Comparison of ENCODE assay signal across 29 mouse cellular contexts in the genomic region with DNA sequence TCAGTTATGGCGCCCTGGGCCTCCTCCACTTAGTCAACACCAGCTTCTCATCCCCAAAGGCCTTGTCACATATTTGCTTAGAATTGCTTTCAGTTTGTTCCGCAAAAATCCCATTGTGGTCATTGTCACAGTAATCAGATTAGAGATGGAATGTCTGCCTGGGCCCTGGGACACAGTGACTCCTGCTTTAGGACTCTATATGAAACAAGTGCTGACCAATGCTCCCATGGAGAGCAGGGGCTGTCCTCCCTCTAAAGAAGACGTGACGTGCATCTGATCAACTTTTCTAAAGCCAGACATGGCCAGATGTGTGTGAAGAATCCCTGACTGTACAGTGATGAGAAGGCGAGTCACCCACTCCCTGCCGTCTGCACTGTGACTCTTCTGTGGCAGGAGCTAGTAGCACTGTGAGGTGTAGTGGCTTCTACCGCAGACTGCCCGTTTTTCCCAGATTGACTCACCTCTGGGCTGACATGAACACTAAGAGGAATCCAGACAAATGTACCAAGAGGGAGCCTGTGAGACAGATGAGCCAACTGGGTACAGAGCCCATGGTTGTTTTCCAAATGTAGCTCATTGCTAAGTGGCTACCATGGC. TPM values are rescaled to one million over a fixed set of nuclear protein-coding genes. Genes with fewer than 3 reads are reported as not detected.
A peak's percentile ranks its signal among the peaks of the same experiment; 100 is the strongest.
DNase-seq lines count a peak whose midpoint lies in the region; ATAC-seq and TF ChIP-seq lines count a peak whose summit lies in the region.
"Had no signal": no experiment of that assay in that cellular context is flagged by ENCODE, and none has a peak within 500 bp of the region (broad histone marks: within the 10 kb centered on the region; RNA-seq: fewer than 3 reads in every experiment).

No protein-coding gene starts in this region.

- no peak overlapping the region for H3K9ac ChIP-seq in hindbrain, embryonic 13.5 days
- no peak overlapping the region for H3K9ac ChIP-seq in midbrain, embryonic 12.5 days (replicated peaks)
- no peak overlapping the region for H3K9ac ChIP-seq in midbrain, embryonic 15.5 days
- no peak overlapping the region for H3K9ac ChIP-seq in lung, postnatal 0 days (replicated peaks; ENCODE audit: low read depth)
- H3K9ac ChIP-seq: embryonic facial prominence, embryonic 13.5 days; forebrain, embryonic 12.5 days; heart, embryonic 13.5 days; hindbrain, embryonic 12.5 days; intestine, embryonic 15.5 days had no signal

- H3K4me2 ChIP-seq in hindbrain, embryonic 13.5 days = no peak overlapping the region
- H3K4me2 ChIP-seq in midbrain, embryonic 12.5 days (replicated peaks) = no peak overlapping the region
- no peak overlapping the region for H3K4me2 ChIP-seq in midbrain, embryonic 15.5 days
- no peak overlapping the region for H3K4me2 ChIP-seq in lung, postnatal 0 days (replicated peaks; ENCODE audit: low read depth, low read length)
- H3K4me2 ChIP-seq: embryonic facial prominence, embryonic 13.5 days; forebrain, embryonic 12.5 days; heart, embryonic 13.5 days; hindbrain, embryonic 12.5 days; intestine, embryonic 15.5 days had no signal

- no peak overlapping the region for H3K4me3 ChIP-seq in hindbrain, embryonic 10.5 days
- no peak overlapping the region for H3K4me3 ChIP-seq in hindbrain, embryonic 13.5 days
- H3K4me3 ChIP-seq in midbrain, embryonic 12.5 days = no peak overlapping the region
- no peak overlapping the region for H3K4me3 ChIP-seq in midbrain, embryonic 15.5 days
- no peak overlapping the region for H3K4me3 ChIP-seq in lung, postnatal 0 days (ENCODE audit: low read depth, low read length)
- H3K4me3 ChIP-seq: embryonic facial prominence, embryonic 10.5 days; embryonic facial prominence, embryonic 13.5 days; forebrain, embryonic 12.5 days; heart, adult 2 months; heart, embryonic 10.5 days; heart, embryonic 13.5 days; hindbrain, embryonic 12.5 days; intestine, embryonic 15.5 days had no signal

- H3K27me3 ChIP-seq in hindbrain, embryonic 10.5 days (ENCODE audit: insufficient read depth, poor library complexity, severe bottlenecking) = no peaks in the 10 kb centered on the region
- no peaks in the 10 kb centered on the region for H3K27me3 ChIP-seq in hindbrain, embryonic 13.5 days
- H3K27me3 ChIP-seq in midbrain, embryonic 12.5 days = peaks cover 64% of the 10 kb centered on the region
- H3K27me3 ChIP-seq in midbrain, embryonic 15.5 days (replicated peaks) = no peaks in the 10 kb centered on the region
- no peaks in the 10 kb centered on the region for H3K27me3 ChIP-seq in lung, postnatal 0 days (replicated peaks; ENCODE audit: insufficient read depth, low read length)
- H3K27me3 ChIP-seq: embryonic facial prominence, embryonic 13.5 days; forebrain, embryonic 12.5 days; heart, embryonic 13.5 days; hindbrain, embryonic 12.5 days; intestine, embryonic 15.5 days had no signal

- DNase-seq in hindbrain, embryonic 10.5 days (ENCODE audit: low spot score) = no peak
- DNase-seq in Muller cell, postnatal 12 days (ENCODE audit: inconsistent ontology term) = peak; percentile 77
- DNase-seq in lung, postnatal 0 days (ENCODE audit: low spot score) = no peak
- DNase-seq in thymus, postnatal 10 days (ENCODE audit: low spot score in 2 of 2) = no peak
- DNase-seq: adrenal gland, adult 8-10 months; adrenal gland, postnatal 25 days; cerebellum, adult 11-12 months; cerebellum, adult 8-10 months; cerebellum, postnatal 10 days; cerebellum, postnatal 36 days; embryo, embryonic 11 days; gastrocnemius, postnatal 10 days; gastrocnemius, postnatal 36 days; heart, adult 2 months; heart, postnatal 14 days; heart, postnatal 4 days had no signal

- peaks cover 71% of the 10 kb centered on the region for H3K36me3 ChIP-seq in hindbrain, embryonic 10.5 days
- H3K36me3 ChIP-seq in hindbrain, embryonic 13.5 days = peaks cover 31% of the 10 kb centered on the region
- H3K36me3 ChIP-seq in midbrain, embryonic 12.5 days = 0 out of 2 replicates have a peak, but pooled peaks cover 7% of the 10 kb centered on the region
- H3K36me3 ChIP-seq in midbrain, embryonic 15.5 days (replicated peaks) = no peaks in the 10 kb centered on the region; the same call in 1 of the 2 replicates
- H3K36me3 ChIP-seq in lung, postnatal 0 days (ENCODE audit: insufficient read depth, low read length) = peaks cover 34% of the 10 kb centered on the region

- H3K4me1 ChIP-seq in hindbrain, embryonic 10.5 days (replicated peaks) = peaks cover 8% of the 10 kb centered on the region; the same call in 1 of the 2 replicates
- H3K4me1 ChIP-seq in hindbrain, embryonic 13.5 days (replicated peaks) = no peaks in the 10 kb centered on the region
- H3K4me1 ChIP-seq in midbrain, embryonic 12.5 days = peaks cover 6% of the 10 kb centered on the region; the same call in 1 of the 2 replicates
- H3K4me1 ChIP-seq in midbrain, embryonic 15.5 days = no peaks in the 10 kb centered on the region
- H3K4me1 ChIP-seq in lung, postnatal 0 days (ENCODE audit: insufficient read depth, low read depth, low read length) = no peaks in the 10 kb centered on the region
- H3K4me1 ChIP-seq: embryonic facial prominence, embryonic 10.5 days; forebrain, embryonic 12.5 days; heart, embryonic 10.5 days; hindbrain, embryonic 12.5 days; intestine, embryonic 15.5 days had no signal

- TF ChIP-seq CTCF in lung, postnatal 0 days (IDR thresholded peaks at IDR 0.05) = no peak

- no peak for ATAC-seq in hindbrain, embryonic 13.5 days (ENCODE audit: low FRiP score)
- peak; percentile 78 for ATAC-seq in midbrain, embryonic 12.5 days (ENCODE audit: low FRiP score, low read depth)
- ATAC-seq in midbrain, embryonic 15.5 days (replicated peaks) = no peak
- no peak for ATAC-seq in lung, postnatal 0 days
- ATAC-seq: forebrain, embryonic 16.5 days; hindbrain, embryonic 16.5 days; intestine, embryonic 15.5 days had no signal

- no peaks in the 10 kb centered on the region for H3K9me3 ChIP-seq in hindbrain, embryonic 10.5 days
- H3K9me3 ChIP-seq in hindbrain, embryonic 13.5 days = no peaks in the 10 kb centered on the region
- no peaks in the 10 kb centered on the region for H3K9me3 ChIP-seq in midbrain, embryonic 12.5 days
- no peaks in the 10 kb centered on the region for H3K9me3 ChIP-seq in midbrain, embryonic 15.5 days
- no peaks in the 10 kb centered on the region for H3K9me3 ChIP-seq in lung, postnatal 0 days (ENCODE audit: low read length)
- H3K9me3 ChIP-seq: embryonic facial prominence, embryonic 10.5 days; embryonic facial prominence, embryonic 13.5 days; forebrain, embryonic 12.5 days; G1E; heart, embryonic 10.5 days; heart, embryonic 13.5 days; hindbrain, embryonic 12.5 days; intestine, embryonic 15.5 days had no signal

- TF ChIP-seq EP300 in lung, postnatal 0 days (IDR thresholded peaks at IDR 0.05) = no peak

- 0 out of 2 replicates have a peak overlapping the region, but pooled peaks have one; percentile 40 for H3K27ac ChIP-seq in hindbrain, embryonic 10.5 days
- no peak overlapping the region for H3K27ac ChIP-seq in hindbrain, embryonic 13.5 days
- no peak overlapping the region for H3K27ac ChIP-seq in midbrain, embryonic 12.5 days (replicated peaks)
- H3K27ac ChIP-seq in midbrain, embryonic 15.5 days = no peak overlapping the region
- no peak overlapping the region for H3K27ac ChIP-seq in lung, postnatal 0 days (ENCODE audit: low read length)
- H3K27ac ChIP-seq: embryonic facial prominence, embryonic 10.5 days; embryonic facial prominence, embryonic 13.5 days; forebrain, embryonic 12.5 days; heart, adult 2 months; heart, embryonic 10.5 days; heart, embryonic 13.5 days; hindbrain, embryonic 12.5 days; intestine, embryonic 15.5 days had no signal

- WGBS in hindbrain, embryonic 10.5 days = 81% methylated on average over 8 of the region's 8 CpGs
- 83% methylated on average over 8 of the region's 8 CpGs for WGBS in hindbrain, embryonic 13.5 days
- 52% methylated on average over 8 of the region's 8 CpGs for WGBS in midbrain, embryonic 12.5 days
- 51% methylated on average over 8 of the region's 8 CpGs for WGBS in midbrain, embryonic 15.5 days
- 90% methylated on average over 8 of the region's 8 CpGs for WGBS in lung, postnatal 0 days

RNA-seq across cellular contexts. Expression of gene Actr10, which starts 46.7 kb away (rescaled TPM):
- polyA plus RNA-seq in hindbrain, embryonic 10.5 days (2016; fragmentation: Nextera tagmentation; extraction: Ambion mirVana) = 210 and 229 TPM in 2 replicates
- polyA plus RNA-seq in hindbrain, embryonic 13.5 days (2015; fragmentation: Nextera tagmentation; extraction: Ambion mirVana) = 216 TPM in 2 replicates
- polyA plus RNA-seq in midbrain, embryonic 12.5 days (2016; fragmentation: Nextera tagmentation; extraction: Ambion mirVana) = 232 and 235 TPM in 2 replicates
- 180 and 195 TPM in 2 replicates for polyA plus RNA-seq in midbrain, embryonic 15.5 days (2015; fragmentation: Nextera tagmentation; extraction: Ambion mirVana)
- polyA plus RNA-seq in lung, postnatal 0 days (2015; fragmentation: Nextera tagmentation; extraction: Ambion mirVana) = 192 and 206 TPM in 2 replicates
